Mouse (Mus musculus): ENCODE measurements around the gene Gm21992. TPM values are rescaled to one million over a fixed set of nuclear protein-coding genes. Genes with fewer than 3 reads are reported as not detected.

Gene Gm21992
- total RNA-seq, 2 experiments from 2014 or later: 15.4 to 19.4 TPM

- DNase-seq: no peak
These were observed 61.4 kb downstream of the Gm21992 start for GRCm38 (mm10) chr19:4749975-4750374.

GRCm38 (mm10) chr19:4748493-4748892 lies 62.9 kb downstream of the Gm21992 start:
- no peak for DNase-seq

- DNase-seq: no peak
These were observed 63.6 kb downstream of the Gm21992 start for GRCm38 (mm10) chr19:4747631-4748312.

GRCm38 (mm10) chr19:4746611-4747010 lies 64.8 kb downstream of the Gm21992 start:
- DNase-seq: peak; percentile 45 to 53

- DNase-seq: peak in 1 of 2 experiments; percentile 43
These were observed 65.7 kb downstream of the Gm21992 start for GRCm38 (mm10) chr19:4745681-4746080.

GRCm38 (mm10) chr19:4745057-4745456 lies 66.4 kb downstream of the Gm21992 start:
- DNase-seq: peak; percentile 27 to 53

- no peak for DNase-seq
These were observed 67.4 kb downstream of the Gm21992 start for GRCm38 (mm10) chr19:4744026-4744425.

GRCm38 (mm10) chr19:4743524-4743923 lies 67.9 kb downstream of the Gm21992 start:
- DNase-seq: peak in 1 of 2 experiments; percentile 47

- DNase-seq: no peak
These were observed 69.2 kb downstream of the Gm21992 start for GRCm38 (mm10) chr19:4742229-4742628.

- DNase-seq: no peak
These were observed 69.9 kb downstream of the Gm21992 start for GRCm38 (mm10) chr19:4741482-4741881.

GRCm38 (mm10) chr19:4739762-4740161 lies 71.7 kb downstream of the Gm21992 start:
- no peak for DNase-seq

- no peak for DNase-seq
These were observed 72.4 kb downstream of the Gm21992 start for GRCm38 (mm10) chr19:4739053-4739452.

- DNase-seq: peak in 1 of 2 experiments; percentile 32
These were observed 73.5 kb downstream of the Gm21992 start for GRCm38 (mm10) chr19:4737866-4738265.

- DNase-seq: no peak
These were observed 78.4 kb downstream of the Gm21992 start for GRCm38 (mm10) chr19:4733052-4733451.

GRCm38 (mm10) chr19:4729186-4729585 lies 82.2 kb downstream of the Gm21992 start:
- no peak for DNase-seq

GRCm38 (mm10) chr19:4720671-4721244 lies 90.7 kb downstream of the Gm21992 start:
- DNase-seq: no peak

GRCm38 (mm10) chr19:4720112-4720511 lies 91.3 kb downstream of the Gm21992 start:
- no peak for DNase-seq

GRCm38 (mm10) chr19:4719351-4719764 lies 92.1 kb downstream of the Gm21992 start:
- no peak for DNase-seq

GRCm38 (mm10) chr19:4718716-4719115 lies 92.7 kb downstream of the Gm21992 start:
- DNase-seq: no peak

- DNase-seq: no peak
These were observed 94.1 kb downstream of the Gm21992 start for GRCm38 (mm10) chr19:4717281-4717680.

GRCm38 (mm10) chr19:4716756-4717155 lies 94.7 kb downstream of the Gm21992 start:
- no peak for DNase-seq

- no peak for DNase-seq
These were observed 97.5 kb downstream of the Gm21992 start for GRCm38 (mm10) chr19:4713886-4714285.

GRCm38 (mm10) chr19:4712781-4713526 lies 98.5 kb downstream of the Gm21992 start:
- DNase-seq: no peak

All from heart, adult 18-20 months (tissue).